Mouse (Mus musculus) intestine, postnatal 0 days (tissue): ENCODE data around the gene Vav2. TPM values are rescaled to one million over a fixed set of nuclear protein-coding genes. Genes with fewer than 3 reads are reported as not detected.
A peak's percentile ranks its signal among the peaks of the same experiment; 100 is the strongest.

Experiments used
- ATAC-seq: fragments of 200-750 bp; cut with Nextera tagmentation; 2 replicates; pipeline ENCODE4 v1.8.0; 2017; ENCODE audit warnings: mild to moderate bottlenecking, moderate TSS enrichment, moderate library complexity
- H3K27ac ChIP-seq: fragments of 300-500 bp; sonication (generic); 2 replicates; pipeline ENCODE4 v1.5.1; 2014; ENCODE audit warnings: mild to moderate bottlenecking, low read depth, low read length, moderate library complexity
- H3K27me3 ChIP-seq: fragments of 300-500 bp; sonication (generic); replicated peaks from 2 replicates; pipeline ENCODE4 v1.6.1; 2014; ENCODE audit warnings: low read length, mixed read lengths; ENCODE audit not compliant: control insufficient read depth, insufficient read depth
- H3K36me3 ChIP-seq: fragments of 300-500 bp; sonication (generic); 2 replicates; pipeline ENCODE4 v1.6.1; 2014; ENCODE audit warnings: mild to moderate bottlenecking, moderate library complexity; ENCODE audit not compliant: control insufficient read depth, insufficient read depth
- H3K4me1 ChIP-seq: fragments of 300-500 bp; sonication (generic); replicated peaks from 2 replicates; pipeline ENCODE4 v1.6.1; 2014; ENCODE audit warnings: antibody characterized with exemption, low read length, mixed read lengths; ENCODE audit not compliant: control insufficient read depth, insufficient read depth
- H3K4me2 ChIP-seq: fragments of 300-500 bp; sonication (generic); replicated peaks from 2 replicates; pipeline ENCODE4 v1.6.1; 2014; ENCODE audit warnings: low read depth, mild to moderate bottlenecking, moderate library complexity
- H3K4me3 ChIP-seq: fragments of 300-500 bp; sonication (generic); 2 replicates; pipeline ENCODE4 v1.5.1; 2014; ENCODE audit warnings: low read depth, low read length
- H3K9ac ChIP-seq: fragments of 300-500 bp; sonication (generic); 2 replicates; pipeline ENCODE4 v1.6.1; 2014; ENCODE audit warnings: mild to moderate bottlenecking, low read depth, low read length
- H3K9me3 ChIP-seq: fragments of 300-500 bp; sonication (generic); 2 replicates; pipeline ENCODE4 v1.6.1; 2016; ENCODE audit warnings: mixed run types; ENCODE audit not compliant: control insufficient read depth
- CTCF ChIP-seq: sonication (generic); IDR thresholded peaks from 2 replicates; pipeline ENCODE4 v1.5.1; 2016; ENCODE audit warnings: low read depth, mild to moderate bottlenecking, control low read depth, antibody characterized with exemption, moderate library complexity
- WGBS: fragments of 180-500 bp; shearing (Covaris S2); extraction: QIAGEN DNeasy Blood & Tissue Kit; methylation state at CpG from one replicate; pipeline ENCODE4 v1.1.7; 2014; 5-methylcytosine and 5-hydroxymethylcytosine counted together
- polyA plus RNA-seq: library from polyadenylated mRNA; unstranded; fragments of >200 nt; fragmentation: Nextera tagmentation; extraction: Ambion mirVana; gene quantifications from 2 replicates; pipeline ENCODE4 v1.2.1, GENCODE M21; 2015

Gene Vav2
- polyA plus RNA-seq, 1 experiment from 2014 or later, result 5.4 TPM

DNA sequence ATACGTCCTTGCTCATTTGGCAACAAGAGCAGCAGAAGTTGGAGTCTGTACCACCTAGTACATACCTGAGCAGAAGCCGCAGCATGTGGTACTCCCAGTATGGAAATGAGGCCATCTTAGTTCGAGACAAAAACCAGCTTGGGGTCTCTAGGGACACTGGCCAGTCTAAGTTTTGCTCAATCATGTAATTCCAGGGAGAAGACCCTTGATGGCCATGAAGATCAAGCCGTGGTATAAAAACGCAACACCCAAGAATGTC is 16.5 kb upstream of the Vav2 start:
- Histone ChIP-seq H3K9ac (no peak overlapping the region), H3K27ac (no peak overlapping the region), H3K27me3 (no peaks in the 10 kb centered on the region), H3K4me2 (no peak overlapping the region), H3K4me3 (no peak overlapping the region), H3K9me3 (no peaks in the 10 kb centered on the region), H3K36me3 (peaks cover 20% of the 10 kb centered on the region), H3K4me1 (no peaks in the 10 kb centered on the region)
- TF ChIP-seq CTCF, result no peak
- ATAC-seq, result no peak
- 78% methylated on average over 5 of the region's 5 CpGs for WGBS

DNA sequence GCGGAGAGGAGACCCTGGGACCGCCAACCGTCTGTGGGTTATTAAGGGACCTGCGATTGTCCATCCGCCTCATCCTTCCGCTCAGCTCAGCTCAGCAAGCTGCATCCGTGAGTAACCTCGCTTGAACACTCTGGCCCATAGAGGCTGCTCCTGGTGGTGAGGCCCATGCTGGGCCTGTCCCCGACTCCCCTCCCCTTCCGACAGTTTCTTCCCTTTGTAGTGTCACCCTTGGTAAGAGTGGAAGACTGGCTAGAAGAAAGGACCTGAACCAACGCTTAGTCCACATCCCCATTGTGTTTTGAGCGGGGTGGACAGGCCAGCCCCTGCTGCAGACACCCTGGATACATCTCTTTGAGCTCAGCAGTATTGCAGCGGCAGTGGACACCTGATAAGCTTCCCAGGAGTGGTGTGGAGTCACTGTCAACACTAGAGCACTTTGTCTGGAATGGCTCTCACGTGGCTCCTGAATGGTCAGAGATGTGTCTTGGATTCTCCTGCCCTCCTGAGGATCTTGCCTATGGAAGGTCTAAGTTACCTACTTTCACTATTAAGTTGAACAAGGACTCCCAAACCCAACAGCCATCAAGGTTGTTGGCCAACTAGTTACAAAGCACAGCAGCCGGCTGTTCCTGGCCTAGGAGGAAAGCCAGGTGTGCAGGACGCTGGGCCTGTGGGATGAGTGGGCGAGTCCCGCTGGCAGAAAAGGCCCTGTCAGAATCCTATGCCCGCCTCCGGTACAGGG is 16.0 kb upstream of the Vav2 start:
- no peak; the same call in 1 of the 2 replicates for TF ChIP-seq CTCF
- Histone ChIP-seq H3K27me3 (no peaks in the 10 kb centered on the region), H3K4me1 (no peaks in the 10 kb centered on the region), H3K4me3 (peak overlapping the region; percentile 26), H3K27ac (no peak overlapping the region), H3K36me3 (peaks cover 15% of the 10 kb centered on the region), H3K9me3 (no peaks in the 10 kb centered on the region), H3K4me2 (peak overlapping the region; percentile 60), H3K9ac (no peak overlapping the region)
- WGBS, result 34% methylated on average over 20 of the region's 20 CpGs
- ATAC-seq, result peak; percentile 5; the same call in 1 of the 2 replicates

DNA sequence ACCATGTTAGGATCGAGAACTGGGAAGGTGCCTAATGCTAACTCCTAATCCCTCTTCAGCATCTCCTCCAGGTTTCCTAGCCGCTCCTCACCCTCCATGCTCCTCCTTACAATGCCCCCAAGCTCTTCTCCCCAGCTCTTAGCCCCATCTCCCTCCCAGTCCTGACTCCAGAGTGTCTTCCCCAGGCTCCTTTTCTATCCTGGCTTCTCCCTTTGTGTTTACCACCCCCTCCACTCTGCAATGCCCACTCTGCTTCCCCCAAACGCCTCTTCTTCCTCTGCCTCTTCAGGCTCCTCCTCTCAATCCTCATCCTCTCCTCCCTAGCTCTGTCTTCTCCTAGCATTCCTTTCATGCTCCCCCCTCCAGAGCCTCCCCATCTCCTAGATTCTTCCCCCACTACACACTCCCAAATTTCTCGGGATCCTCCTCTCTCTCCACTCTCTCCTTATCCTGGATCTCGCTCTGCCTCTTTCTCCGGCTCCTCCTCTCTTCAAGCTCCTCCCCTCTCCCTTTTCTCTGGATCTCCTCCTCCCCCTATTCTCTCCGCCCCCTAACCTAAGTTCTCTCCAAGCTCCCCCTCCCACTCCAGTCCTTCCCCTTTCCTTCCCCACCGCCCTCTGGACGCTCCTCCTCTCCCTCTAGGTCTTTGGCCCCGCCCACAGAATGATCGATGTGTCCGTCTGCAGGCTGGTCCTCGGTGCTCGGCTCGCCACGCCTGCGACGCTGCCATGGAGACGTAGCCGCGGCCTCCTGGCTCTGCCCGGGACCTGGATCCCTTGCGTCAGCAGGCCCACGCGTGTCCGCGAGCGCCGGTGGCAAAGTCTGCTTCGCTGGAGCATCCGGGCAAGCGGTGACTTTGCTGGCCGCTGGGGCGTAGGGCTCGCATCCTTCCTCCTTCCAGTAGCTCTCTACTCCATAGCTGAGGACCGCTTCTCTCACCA is 15.2 kb upstream of the Vav2 start, which contains the start of gene Brd3os:
TSS of gene Brd3os (plus strand) at position 558 of the 941 bp plus-strand sequence.
- Histone ChIP-seq H3K4me1 (no peaks in the 10 kb centered on the region), H3K4me3 (peak within 1 kb of the TSS; percentile 26), H3K9ac (no peak within 1 kb of the TSS), H3K36me3 (peaks cover 8% of the 10 kb centered on the region), H3K27ac (no peak within 1 kb of the TSS), H3K9me3 (no peaks in the 10 kb centered on the region), H3K4me2 (peak within 1 kb of the TSS; percentile 60), H3K27me3 (no peaks in the 10 kb centered on the region)
- no peak for TF ChIP-seq CTCF
- 2% methylated on average over 36 of the region's 36 CpGs for WGBS
- ATAC-seq, result peak; percentile 82

DNA sequence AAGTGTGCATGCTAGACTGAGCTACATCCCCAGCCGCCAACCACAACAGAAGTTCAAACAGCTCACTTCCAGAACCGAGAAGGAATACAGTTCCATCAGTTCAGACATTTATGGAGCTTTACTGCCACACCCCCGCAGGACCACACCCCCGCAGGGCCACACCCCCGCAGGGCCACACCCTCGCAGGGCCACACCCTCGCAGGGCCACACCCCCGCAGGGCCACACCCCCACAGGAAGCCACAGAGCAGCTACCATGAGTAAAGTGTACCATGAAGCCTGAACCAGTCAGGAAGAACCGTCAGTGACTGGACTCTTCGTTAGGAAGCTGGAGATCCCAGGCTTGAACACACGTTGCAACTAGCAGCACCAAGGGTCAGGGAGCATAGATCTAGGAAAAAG is 11.4 kb upstream of the Vav2 start:
- no peak for TF ChIP-seq CTCF
- H3K27ac ChIP-seq, result no peak overlapping the region
- no peaks in the 10 kb centered on the region for H3K9me3 ChIP-seq
- no peak for ATAC-seq
- H3K9ac ChIP-seq, result no peak overlapping the region
- H3K4me3 ChIP-seq, result no peak overlapping the region
- no peaks in the 10 kb centered on the region for H3K36me3 ChIP-seq
- H3K4me2 ChIP-seq, result no peak overlapping the region
- H3K4me1 ChIP-seq, result no peaks in the 10 kb centered on the region
- no peaks in the 10 kb centered on the region for H3K27me3 ChIP-seq
- 16% methylated on average over 11 of the region's 11 CpGs for WGBS

DNA sequence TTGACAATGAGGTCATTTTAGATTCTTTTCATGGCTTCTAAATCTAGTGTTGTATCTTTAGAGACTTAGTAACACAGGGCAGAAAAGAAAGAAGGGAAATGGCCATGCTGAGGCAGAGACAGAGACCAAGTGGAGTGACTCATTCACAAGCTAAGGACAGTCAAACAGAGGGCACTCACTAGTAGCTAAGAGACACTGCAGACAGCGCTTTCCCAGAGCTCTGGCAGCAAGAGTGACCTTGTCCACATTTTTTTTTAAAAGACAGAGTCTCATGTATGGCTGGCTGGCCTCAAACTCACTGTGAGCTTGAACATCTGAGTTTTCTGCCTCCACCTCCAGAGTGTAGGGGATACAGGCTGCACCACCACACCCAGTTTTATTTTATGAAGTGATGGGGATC is 11.0 kb upstream of the Vav2 start:
- H3K27ac ChIP-seq, result no peak overlapping the region
- TF ChIP-seq CTCF, result no peak
- no peaks in the 10 kb centered on the region for H3K4me1 ChIP-seq
- H3K9ac ChIP-seq, result no peak overlapping the region
- 63% methylated on average over 1 of the region's 1 CpGs for WGBS
- no peaks in the 10 kb centered on the region for H3K27me3 ChIP-seq
- no peak overlapping the region for H3K4me2 ChIP-seq
- H3K9me3 ChIP-seq, result no peaks in the 10 kb centered on the region
- ATAC-seq, result no peak
- no peaks in the 10 kb centered on the region for H3K36me3 ChIP-seq
- H3K4me3 ChIP-seq, result no peak overlapping the region

DNA sequence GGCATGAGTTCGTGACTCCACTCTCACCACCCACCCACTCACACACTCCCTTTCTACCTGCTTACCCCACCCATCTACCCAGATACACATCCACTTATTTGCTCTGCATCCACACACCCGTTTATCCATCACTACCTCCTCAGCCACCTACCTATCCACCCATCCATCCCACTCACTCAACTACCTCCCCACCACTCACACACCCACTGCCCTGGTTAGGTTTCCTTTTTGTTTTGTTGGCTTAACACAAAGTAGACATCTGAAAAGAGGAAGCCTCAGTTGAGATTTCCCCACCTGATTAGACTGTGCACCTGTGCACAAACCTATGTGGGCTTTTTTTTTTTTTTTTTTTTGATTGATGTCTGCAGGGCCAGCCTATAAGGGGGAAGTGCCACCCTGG is 5.8 kb upstream of the Vav2 start:
- WGBS, result 59% methylated on average over 2 of the region's 2 CpGs
- no peak overlapping the region for H3K9ac ChIP-seq
- H3K9me3 ChIP-seq, result no peaks in the 10 kb centered on the region
- no peaks in the 10 kb centered on the region for H3K27me3 ChIP-seq
- no peaks in the 10 kb centered on the region for H3K36me3 ChIP-seq
- no peak for ATAC-seq
- TF ChIP-seq CTCF, result no peak
- no peak overlapping the region for H3K27ac ChIP-seq
- H3K4me2 ChIP-seq, result no peak overlapping the region
- H3K4me1 ChIP-seq, result no peaks in the 10 kb centered on the region
- H3K4me3 ChIP-seq, result no peak overlapping the region
